Mouse (Mus musculus): ENCODE data around the gene Pou2f1. TPM values are rescaled to one million over a fixed set of nuclear protein-coding genes. Genes with fewer than 3 reads are reported as not detected.

Gene Pou2f1
- total RNA-seq, 1 experiment from 2014 or later = 15.9 TPM

DNA sequence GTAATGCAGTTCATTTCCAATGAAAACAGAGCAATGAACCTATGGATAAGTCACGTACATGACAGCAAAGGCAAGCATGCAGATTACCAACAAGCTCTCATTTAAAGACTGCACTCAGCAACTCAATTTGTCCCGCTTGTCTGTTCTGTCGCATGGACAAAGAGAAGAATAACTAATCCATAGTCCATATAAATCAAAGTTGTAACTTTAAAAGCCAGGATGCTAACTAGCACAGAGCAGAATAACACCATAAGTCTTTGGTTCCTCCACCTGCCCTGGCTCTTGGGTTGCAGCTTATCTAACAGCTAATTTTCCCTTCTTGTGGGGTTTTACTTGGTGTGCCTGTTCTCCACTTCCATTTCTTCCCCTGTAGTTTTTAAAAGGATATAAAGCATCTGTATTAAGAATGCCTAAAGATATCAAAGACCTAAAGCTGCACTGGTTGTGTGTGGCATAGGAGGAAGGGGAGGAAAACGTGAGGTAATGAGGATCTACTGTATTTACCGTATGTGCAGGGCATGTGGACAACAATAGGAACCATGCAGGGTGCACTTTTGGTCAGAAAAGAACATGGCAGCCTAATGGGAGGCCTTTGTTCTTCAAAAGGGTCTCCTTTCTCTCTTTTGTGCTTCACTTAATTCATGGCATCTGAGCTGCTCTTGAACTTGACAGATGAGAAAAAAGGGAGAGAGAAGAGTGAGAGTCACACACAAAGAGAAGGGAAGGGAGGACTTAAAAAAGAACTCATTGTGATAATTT lies 36.1 kb downstream of the Pou2f1 start:
- ATAC-seq (replicated peaks; ENCODE audit: low read depth, poor library complexity, severe bottlenecking) = no peak

- no peak for ATAC-seq (replicated peaks; ENCODE audit: low read depth, poor library complexity, severe bottlenecking)
Observed at GRCm38 (mm10) chr1:165961676-165962364, 40.7 kb downstream of the Pou2f1 start.

DNA sequence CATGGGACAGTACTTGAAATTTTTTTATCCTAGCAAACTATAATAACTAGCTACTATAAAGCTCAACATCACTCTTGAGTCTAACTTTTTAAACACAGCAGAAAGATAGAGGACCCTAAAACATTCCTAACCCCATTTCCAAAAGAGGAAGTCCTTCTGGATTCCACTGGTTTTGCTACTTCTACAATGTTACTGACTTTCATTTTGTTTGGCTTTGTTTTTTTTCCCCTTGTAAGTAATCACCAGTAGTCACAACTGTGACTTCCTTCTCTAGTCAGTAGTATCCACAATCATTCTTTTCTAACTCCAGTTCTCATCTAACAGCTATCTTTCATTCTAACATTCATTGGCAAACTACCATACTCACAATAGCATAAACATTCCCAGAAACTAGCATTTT lies 44.3 kb downstream of the Pou2f1 start:
- peak; percentile 63 for ATAC-seq (replicated peaks; ENCODE audit: low read depth, poor library complexity, severe bottlenecking)

DNA sequence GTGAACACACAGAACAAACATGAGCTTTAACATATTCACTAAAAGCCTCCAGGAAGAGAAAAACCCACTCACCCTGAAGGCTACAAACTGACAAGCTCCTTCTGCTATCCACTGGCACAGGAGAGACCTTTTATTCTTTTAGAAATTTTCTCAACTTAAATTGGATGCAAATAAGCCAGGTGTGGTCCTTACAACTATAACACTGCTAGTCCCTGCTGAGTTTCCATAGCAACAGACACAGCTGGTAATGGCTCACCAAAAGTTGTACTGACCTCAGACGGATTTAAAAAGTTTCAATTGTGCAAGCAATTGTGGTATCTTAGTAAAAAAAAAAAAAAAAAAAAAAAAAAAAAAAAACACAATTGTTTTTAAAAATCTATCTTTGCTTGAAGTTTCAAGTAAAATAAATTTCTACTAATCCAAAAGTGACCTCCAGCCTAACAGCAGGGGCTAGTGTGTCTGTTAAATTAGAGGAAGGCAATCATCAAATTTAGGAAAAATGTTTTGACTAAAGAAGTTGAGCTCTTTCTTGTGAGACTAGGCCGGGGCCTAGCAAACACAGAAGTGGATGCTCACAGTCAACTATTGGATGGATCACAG lies 54.2 kb downstream of the Pou2f1 start:
- ATAC-seq (replicated peaks; ENCODE audit: low read depth, poor library complexity, severe bottlenecking) = no peak

DNA sequence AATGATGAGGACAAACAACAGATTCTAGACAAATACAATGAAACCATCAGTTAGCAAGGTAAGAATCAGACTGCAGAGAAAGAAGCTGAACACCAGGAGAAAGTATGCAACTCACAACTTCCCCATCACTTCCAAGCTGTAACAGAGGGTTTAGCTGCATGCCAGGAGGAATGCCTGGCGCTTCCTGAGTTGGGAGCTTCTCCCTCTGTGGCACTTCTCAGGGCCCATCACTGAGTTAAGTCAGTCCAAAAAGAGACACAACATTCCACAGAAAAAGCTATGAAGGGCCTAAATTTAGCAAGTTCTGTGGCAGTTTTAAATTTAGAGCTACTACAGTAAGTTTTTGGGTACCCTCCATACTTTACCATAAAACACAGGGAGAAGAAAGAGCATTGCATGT lies 59.2 kb downstream of the Pou2f1 start:
- no peak for ATAC-seq (replicated peaks; ENCODE audit: low read depth, poor library complexity, severe bottlenecking)

DNA sequence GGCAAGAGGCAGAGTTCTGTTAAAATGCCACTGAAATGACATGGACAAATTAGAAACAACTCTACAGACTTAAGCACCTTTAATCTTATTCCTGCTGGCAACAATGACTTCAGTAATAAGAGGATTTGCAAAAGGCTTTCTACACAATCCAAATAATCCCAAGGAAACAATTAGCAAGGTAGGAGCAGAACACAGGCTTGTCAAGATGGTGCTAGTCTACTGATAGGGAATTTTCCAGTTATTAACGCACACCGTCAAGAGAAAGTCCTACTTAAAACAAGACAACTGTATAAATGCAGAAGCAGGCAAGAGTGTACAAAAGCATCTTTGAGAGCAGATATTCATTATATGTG lies 67.0 kb downstream of the Pou2f1 start:
- ATAC-seq (replicated peaks; ENCODE audit: low read depth, poor library complexity, severe bottlenecking) = no peak

DNA sequence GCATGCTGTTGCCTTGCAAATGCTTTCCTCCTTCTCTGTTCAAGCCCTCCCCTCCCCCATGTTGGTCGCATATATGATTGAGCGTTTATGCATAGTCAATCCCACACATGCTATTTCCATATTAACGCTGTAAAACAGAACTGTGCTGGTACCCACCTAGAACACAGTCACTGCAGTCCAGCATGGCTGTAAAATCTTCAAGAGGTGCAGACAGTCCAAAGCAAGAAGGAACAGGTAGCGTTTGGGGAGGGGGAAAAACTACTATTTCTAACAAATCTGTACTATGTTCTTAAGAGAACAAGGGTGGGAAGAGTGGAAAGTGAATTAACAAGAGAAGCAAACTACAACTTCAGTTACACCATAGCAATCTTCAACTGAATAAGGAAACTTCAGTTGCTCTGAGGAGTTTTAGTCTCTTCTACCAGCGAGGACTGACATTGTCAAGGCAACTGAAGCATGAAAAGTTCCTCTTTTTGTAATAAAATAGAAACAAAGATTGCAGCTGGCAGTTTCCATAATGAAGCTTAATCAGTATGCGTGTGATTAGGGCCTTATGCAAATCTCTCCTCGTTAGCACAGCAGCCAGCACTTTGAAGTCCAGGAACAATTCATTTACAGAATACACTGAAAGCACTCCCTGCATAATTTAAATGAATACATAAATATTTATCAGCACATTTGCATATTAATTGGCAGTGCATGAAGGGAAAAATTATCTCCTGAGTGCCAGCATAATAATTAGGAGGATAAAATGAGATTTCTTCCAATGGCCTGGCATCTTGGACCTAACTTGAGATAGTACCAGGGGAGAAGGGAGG lies 67.6 kb downstream of the Pou2f1 start:
- peak; percentile 89 for ATAC-seq (replicated peaks; ENCODE audit: low read depth, poor library complexity, severe bottlenecking)

DNA sequence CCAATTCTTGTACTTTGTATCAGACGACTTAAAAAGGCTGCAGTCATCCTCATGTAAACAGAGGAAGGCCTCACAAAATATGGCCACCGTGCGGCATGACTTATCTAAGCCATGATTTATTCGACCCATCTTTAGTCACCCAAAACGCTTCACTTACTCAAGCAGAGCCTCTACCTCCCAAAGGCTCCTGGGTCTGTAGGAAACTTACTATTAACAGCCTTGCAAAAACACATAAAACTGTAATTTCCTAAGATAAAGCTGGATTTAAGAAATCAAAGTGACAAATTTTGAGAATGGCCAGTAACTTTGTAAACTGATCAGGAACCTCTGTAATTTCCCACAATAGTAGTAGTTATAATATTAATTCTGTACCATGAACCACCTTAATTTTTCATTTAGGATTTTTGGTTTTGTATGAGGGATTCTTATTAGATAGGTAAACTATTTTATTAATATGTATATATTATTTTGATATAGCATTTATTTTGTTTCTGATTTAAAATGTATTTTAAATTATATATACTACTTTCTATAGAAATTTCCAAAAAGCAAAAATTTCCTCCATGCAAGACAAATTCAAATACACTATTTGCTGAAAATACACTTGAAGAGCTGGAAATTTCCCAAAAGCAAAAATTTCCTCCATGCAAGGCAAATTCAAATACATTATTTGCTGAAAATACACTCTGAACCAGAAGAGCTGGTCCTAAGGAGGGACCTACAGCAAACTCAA lies 68.4 kb downstream of the Pou2f1 start:
- ATAC-seq (replicated peaks; ENCODE audit: low read depth, poor library complexity, severe bottlenecking) = no peak

- no peak for ATAC-seq (replicated peaks; ENCODE audit: low read depth, poor library complexity, severe bottlenecking)
Observed at GRCm38 (mm10) chr1:165932842-165933241, 69.6 kb downstream of the Pou2f1 start.

- ATAC-seq (replicated peaks; ENCODE audit: low read depth, poor library complexity, severe bottlenecking) = no peak
Observed at GRCm38 (mm10) chr1:165930510-165930909, 72.0 kb downstream of the Pou2f1 start.

DNA sequence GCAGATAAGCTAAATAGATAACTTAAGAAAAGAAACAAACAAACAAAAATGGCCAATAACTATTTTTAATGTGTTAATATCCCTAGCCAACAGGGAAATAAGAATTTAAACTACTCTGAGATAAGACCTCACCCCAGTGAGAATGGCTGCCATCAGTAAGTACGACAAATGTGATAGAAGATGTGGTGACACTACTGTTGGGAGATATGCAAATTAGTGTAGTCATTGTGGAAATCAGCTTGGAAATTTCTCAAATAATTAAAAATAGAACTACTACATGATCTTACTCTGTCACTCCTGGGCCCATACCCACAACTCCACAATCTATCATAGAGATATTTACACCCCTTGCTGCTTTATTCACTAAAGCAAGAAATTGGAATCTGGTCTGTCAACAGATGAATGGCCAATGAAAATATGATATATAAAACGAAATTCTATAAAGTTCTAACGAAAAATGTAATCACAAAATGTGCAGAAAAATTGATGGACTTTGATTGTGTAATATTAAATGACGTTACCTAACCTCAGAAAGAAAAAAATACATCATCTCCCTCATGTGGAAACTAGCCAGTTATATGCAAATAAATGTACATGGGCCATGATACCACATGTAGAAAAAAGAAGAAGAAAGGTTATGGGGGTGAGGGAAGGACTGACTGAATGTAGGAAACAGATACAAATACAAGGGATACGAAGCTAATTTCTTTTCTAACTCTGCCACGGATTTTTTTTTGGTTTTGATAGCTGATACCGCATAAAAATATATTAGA lies 74.8 kb downstream of the Pou2f1 start:
- ATAC-seq (replicated peaks; ENCODE audit: low read depth, poor library complexity, severe bottlenecking) = no peak; the same call in 1 of the 2 replicates

GRCm38 (mm10) chr1:165925207-165925606 lies 77.3 kb downstream of the Pou2f1 start:
- ATAC-seq (replicated peaks; ENCODE audit: low read depth, poor library complexity, severe bottlenecking) = no peak

DNA sequence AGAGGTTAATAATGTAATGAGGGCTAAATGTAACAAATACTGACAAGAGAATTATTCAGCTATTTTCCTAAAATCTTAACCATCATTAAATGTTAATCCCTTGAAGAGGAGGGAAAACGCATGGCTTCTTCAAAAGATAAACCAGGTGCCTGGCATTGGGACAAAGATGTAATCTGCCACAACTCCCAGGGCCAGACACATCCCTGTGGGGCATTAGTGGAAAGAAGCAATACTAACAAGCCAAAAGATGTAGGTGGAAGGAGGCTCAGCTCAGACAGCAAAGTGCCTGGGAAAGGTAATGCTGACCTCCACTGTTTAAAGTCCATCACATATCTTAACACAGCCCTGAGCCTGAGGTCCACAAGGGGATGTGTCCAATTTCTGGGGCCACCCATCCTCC lies 80.0 kb downstream of the Pou2f1 start:
- ATAC-seq (replicated peaks; ENCODE audit: low read depth, poor library complexity, severe bottlenecking) = no peak

DNA sequence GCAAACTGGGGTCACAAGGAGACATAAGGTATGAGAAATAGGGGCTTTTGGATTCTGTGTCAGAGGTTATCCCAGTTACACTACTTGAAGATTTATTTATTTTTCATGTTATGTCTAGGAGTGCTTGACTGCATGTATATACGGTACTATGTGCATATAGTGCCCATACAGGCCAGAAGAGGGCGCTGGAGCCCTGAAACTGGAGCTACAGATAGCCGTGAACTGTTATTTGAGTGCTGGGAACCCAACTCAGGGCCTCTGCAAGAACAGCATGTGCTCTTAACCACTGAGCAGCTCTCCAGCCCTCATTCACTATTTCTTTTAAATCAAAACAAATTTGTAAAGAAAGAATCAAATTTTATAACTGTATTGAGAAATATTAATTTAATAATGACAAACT lies 81.5 kb downstream of the Pou2f1 start:
- no peak for ATAC-seq (replicated peaks; ENCODE audit: low read depth, poor library complexity, severe bottlenecking)

- no peak for ATAC-seq (replicated peaks; ENCODE audit: low read depth, poor library complexity, severe bottlenecking)
Observed at GRCm38 (mm10) chr1:165914416-165914801, 88.1 kb downstream of the Pou2f1 start.

DNA sequence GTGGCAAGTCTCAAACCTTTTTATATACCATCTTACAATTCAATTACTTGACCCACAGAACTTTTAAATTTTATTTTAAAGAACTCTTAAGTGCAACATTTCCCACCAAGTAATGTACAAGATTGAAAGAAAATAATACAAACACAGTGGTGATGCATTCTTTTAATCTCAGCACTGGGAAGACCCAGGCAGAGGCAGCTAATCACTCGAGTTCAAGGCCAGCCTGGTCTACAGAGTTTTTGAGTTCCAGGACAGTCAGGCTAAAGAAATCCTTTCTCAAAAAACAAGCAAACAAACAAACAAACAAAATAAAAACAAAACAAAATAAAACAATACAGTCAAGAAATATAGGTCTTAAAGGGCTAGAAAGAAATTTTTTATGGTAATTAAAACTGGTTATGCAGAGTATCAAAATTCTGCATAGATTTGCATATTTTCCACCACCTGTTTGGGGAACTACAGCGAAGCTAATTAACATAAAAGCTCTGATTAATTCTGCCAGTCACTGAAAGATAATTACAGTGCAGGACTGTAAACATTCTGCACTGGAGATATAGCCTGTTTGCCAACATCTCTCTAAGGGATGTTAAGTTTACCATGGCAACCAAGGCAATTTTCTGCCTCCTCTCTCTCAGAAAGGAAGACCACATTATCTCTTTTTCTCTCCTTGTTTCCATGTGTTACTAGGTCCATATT lies 88.6 kb downstream of the Pou2f1 start:
- ATAC-seq (replicated peaks; ENCODE audit: low read depth, poor library complexity, severe bottlenecking) = no peak

DNA sequence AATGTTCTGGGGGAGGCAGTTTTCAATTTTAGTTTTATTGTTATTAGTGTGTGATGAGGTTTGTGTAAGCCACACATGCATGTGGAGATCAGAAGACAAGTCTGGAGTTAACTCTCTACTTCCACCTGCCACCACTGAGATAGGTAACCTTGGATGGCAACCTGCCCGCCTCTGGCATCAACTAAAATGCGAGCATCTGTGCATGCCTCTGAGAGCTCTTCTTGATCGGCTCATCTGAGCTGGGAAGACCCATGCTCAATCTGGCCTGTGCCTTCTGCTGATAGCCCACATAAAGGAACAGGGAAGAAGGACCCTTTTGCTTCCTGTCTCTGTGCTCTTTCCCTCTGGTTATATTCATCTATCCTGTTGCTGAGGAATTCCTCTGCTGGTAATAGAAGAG lies 93.0 kb downstream of the Pou2f1 start:
- no peak for ATAC-seq (replicated peaks; ENCODE audit: low read depth, poor library complexity, severe bottlenecking)

DNA sequence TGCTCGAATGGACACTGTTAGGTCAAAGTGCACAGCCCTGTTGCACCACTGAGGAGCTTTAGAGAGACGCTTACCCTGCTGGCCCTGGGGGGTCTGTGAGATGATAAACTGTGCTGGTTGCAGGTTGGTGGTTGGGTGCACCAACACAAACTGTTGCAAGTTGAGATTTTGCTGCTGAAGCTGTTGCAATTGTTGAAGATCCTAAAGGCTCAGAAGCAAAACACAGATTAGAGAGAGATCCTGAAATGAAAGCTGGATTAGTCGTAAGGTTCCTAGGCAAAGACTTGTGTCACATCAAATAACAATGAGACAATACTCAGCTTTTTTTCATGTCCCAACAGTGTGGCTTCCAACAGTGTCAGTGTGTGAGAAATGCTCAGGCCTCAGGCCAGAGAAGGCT lies 93.7 kb downstream of the Pou2f1 start:
- no peak for ATAC-seq (replicated peaks; ENCODE audit: low read depth, poor library complexity, severe bottlenecking)

DNA sequence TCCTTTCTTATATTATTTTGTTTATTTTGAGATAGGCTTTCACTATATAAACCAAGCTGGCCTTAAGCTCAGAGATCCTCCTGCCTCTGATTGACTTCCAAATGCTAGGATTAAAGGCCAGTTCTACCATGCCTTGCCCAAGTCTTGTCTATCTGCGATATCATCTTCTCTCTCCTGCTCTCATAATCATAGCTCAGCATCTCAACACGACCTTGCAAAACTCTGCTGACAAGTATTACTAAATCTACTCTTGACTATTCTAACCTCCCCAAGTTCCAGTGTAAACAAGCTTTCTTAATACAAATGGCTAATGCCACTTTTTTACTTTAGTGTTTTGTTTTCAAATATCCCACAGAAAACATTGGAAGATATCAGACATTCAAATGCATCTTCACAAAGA lies 94.3 kb downstream of the Pou2f1 start:
- no peak for ATAC-seq (replicated peaks; ENCODE audit: low read depth, poor library complexity, severe bottlenecking)

Data from common myeloid progenitor, adult 5-6 weeks (primary cell).